Mouse (Mus musculus) heart, adult 2 months (tissue): ENCODE results near the gene Upk1b.

Source experiments
- EP300 ChIP-seq: fragments of 200-500 bp; IDR thresholded peaks from 2 replicates; pipeline ENCODE4 v1.6.1; 2011; ENCODE audit warnings: low read depth, low read length, control low read depth; ENCODE audit not compliant: insufficient read depth
- POLR2A ChIP-seq: fragments of 200-500 bp; IDR thresholded peaks from 2 replicates; pipeline ENCODE4 v1.6.1; 2011; ENCODE audit warnings: mild to moderate bottlenecking, low read depth, low read length, control low read depth; ENCODE audit not compliant: insufficient read depth

DNA sequence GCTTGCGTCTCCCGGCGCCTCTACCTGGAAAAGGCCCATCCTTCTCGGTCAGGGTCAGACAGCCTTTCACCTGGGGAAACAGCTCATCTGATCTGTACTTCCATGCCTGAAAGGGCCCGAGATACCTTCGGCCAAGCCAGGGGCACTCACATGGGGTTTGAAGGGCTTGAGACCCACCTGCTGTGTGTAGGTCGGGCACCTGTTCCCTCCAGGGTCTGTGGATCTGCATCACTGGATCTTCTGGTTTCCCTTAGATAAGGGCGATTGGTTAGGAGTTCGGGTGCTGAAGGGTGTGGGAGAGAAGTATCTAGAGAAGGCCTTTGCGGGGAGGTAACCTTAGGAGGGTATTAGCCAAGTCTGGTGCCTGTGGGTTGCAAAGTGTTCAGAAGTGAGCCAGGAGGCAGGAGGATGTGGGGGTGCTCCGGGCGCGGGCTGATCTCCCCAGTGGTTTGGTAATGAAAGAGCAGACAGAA lies 57.4 kb downstream of the Upk1b start:
- TF ChIP-seq EP300 (no peak), POLR2A (0 out of 2 replicates have a peak, but pooled peaks have one; percentile 13)
